Mouse (Mus musculus) forebrain, embryonic 13.5 days (tissue): Measurements from ENCODE around the gene Trir. TPM values are rescaled to one million over a fixed set of nuclear protein-coding genes. Genes with fewer than 3 reads are reported as not detected.

ENCODE experiments used
- ATAC-seq: fragments of 200-750 bp; cut with Nextera tagmentation; 2 replicates; pipeline ENCODE4 v1.8.0; 2017
- H3K27ac ChIP-seq: fragments of 300-500 bp; sonication (generic); 2 replicates; pipeline ENCODE4 v1.5.1; 2015; ENCODE audit warnings: inconsistent platforms, mild to moderate bottlenecking, moderate library complexity
- H3K27me3 ChIP-seq: fragments of 300-500 bp; sonication (generic); 2 replicates; pipeline ENCODE4 v1.6.1; 2015; ENCODE audit warnings: mild to moderate bottlenecking, inconsistent platforms
- H3K36me3 ChIP-seq: fragments of 300-500 bp; sonication (generic); 2 replicates; pipeline ENCODE4 v1.6.1; 2015; ENCODE audit warnings: mild to moderate bottlenecking, inconsistent platforms; ENCODE audit not compliant: poor library complexity, severe bottlenecking
- H3K4me1 ChIP-seq: fragments of 300-500 bp; sonication (generic); 2 replicates; pipeline ENCODE4 v1.6.1; 2015; ENCODE audit warnings: inconsistent platforms
- H3K4me2 ChIP-seq: fragments of 300-500 bp; sonication (generic); 2 replicates; pipeline ENCODE4 v1.6.1; 2015; ENCODE audit warnings: inconsistent platforms, mild to moderate bottlenecking, moderate library complexity
- H3K4me3 ChIP-seq: fragments of 300-500 bp; sonication (generic); 2 replicates; pipeline ENCODE4 v1.5.1; 2015; ENCODE audit warnings: mild to moderate bottlenecking, inconsistent platforms
- H3K9ac ChIP-seq: fragments of 300-500 bp; sonication (generic); 2 replicates; pipeline ENCODE4 v1.6.1; 2015; ENCODE audit warnings: mild to moderate bottlenecking, inconsistent platforms
- H3K9me3 ChIP-seq: fragments of 300-500 bp; sonication (generic); replicated peaks from 2 replicates; pipeline ENCODE4 v1.6.1; 2016; ENCODE audit warnings: inconsistent platforms
- WGBS: fragments of 180-500 bp; shearing (Covaris S2); methylation state at CpG from one replicate; pipeline ENCODE4 v1.1.7; 2015; 5-methylcytosine and 5-hydroxymethylcytosine counted together
- polyA plus RNA-seq: library from polyadenylated mRNA; unstranded; fragments of >200 nt; fragmentation: Nextera tagmentation; extraction: Ambion mirVana; gene quantifications from 2 replicates; pipeline ENCODE4 v1.2.1, GENCODE M21; 2015

Trir gene
- polyA plus RNA-seq, 1 experiment from 2014 or later: 154 TPM

GRCm38 (mm10) chr8:85032622-85033311 lies 6.1 kb downstream of the Trir start:
- no peak overlapping the region for H3K27ac ChIP-seq
- no peak for ATAC-seq
- 0 out of 2 replicates have a peak overlapping the region, but pooled peaks have one; percentile 8 for H3K9ac ChIP-seq
- no peaks in the 10 kb centered on the region for H3K9me3 ChIP-seq
- no peaks in the 10 kb centered on the region for H3K27me3 ChIP-seq
- peaks cover 48% of the 10 kb centered on the region for H3K36me3 ChIP-seq
- 89% methylated on average over 4 of the region's 4 CpGs for WGBS
- H3K4me3 ChIP-seq: no peak overlapping the region
- peaks cover 29% of the 10 kb centered on the region for H3K4me1 ChIP-seq
- H3K4me2 ChIP-seq: no peak overlapping the region

- H3K4me2 ChIP-seq: no peak overlapping the region
- H3K4me1 ChIP-seq: peaks cover 29% of the 10 kb centered on the region
- no peak for ATAC-seq
- no peak overlapping the region for H3K4me3 ChIP-seq
- no peaks in the 10 kb centered on the region for H3K27me3 ChIP-seq
- H3K9me3 ChIP-seq: no peaks in the 10 kb centered on the region
- no peak overlapping the region for H3K27ac ChIP-seq
- 69% methylated on average over 1 of the region's 1 CpGs for WGBS
- H3K36me3 ChIP-seq: peaks cover 48% of the 10 kb centered on the region
- no peak overlapping the region for H3K9ac ChIP-seq
Observed at GRCm38 (mm10) chr8:85033867-85034266, 7.2 kb downstream of the Trir start.

- no peaks in the 10 kb centered on the region for H3K9me3 ChIP-seq
- peaks cover 40% of the 10 kb centered on the region for H3K36me3 ChIP-seq
- peak overlapping the region; percentile 72 for H3K9ac ChIP-seq
- peak overlapping the region; percentile 98 for H3K4me2 ChIP-seq
- ATAC-seq: no peak
- H3K4me3 ChIP-seq: peak overlapping the region; percentile 86
- H3K27me3 ChIP-seq: no peaks in the 10 kb centered on the region
- H3K27ac ChIP-seq: no peak overlapping the region
- WGBS: 4% methylated on average over 12 of the region's 13 CpGs
- H3K4me1 ChIP-seq: peaks cover 32% of the 10 kb centered on the region
Observed at GRCm38 (mm10) chr8:85034764-85035163, 8.1 kb downstream of the Trir start.

DNA sequence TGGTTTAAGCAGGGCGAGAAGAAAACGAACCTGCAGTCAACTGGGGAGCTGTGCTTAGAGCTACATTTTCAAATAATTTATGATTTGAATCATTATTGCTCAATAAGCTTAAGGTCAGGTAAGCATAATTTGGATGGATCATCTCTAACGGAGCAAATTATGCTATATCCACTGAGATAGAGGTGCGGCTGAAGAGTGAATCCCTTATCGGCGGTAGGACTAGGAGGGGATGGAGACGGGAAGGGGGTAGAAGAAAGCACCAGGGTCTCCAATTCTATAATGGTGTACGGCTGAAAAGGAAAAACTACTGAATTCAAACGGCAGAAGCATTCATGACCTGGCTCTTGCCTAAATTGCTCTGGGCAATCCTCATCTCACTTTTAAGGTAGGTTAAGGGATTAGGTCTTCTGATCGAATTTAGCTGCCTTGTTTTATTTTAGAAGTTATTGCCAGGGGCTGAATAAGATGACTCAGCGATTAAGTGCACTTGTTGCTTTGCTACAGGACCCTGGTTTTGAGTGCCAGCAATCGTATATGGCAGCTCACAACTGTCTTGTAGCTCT lies 8.6 kb downstream of the Trir start:
- Histone ChIP-seq H3K9me3 (no peaks in the 10 kb centered on the region), H3K9ac (peak overlapping the region; percentile 72), H3K4me2 (peak overlapping the region; percentile 98), H3K27me3 (no peaks in the 10 kb centered on the region), H3K27ac (0 out of 2 replicates have a peak overlapping the region, but pooled peaks have one; percentile 83), H3K4me3 (peak overlapping the region; percentile 86), H3K4me1 (peaks cover 35% of the 10 kb centered on the region), H3K36me3 (peaks cover 35% of the 10 kb centered on the region)
- 7% methylated on average over 12 of the region's 12 CpGs for WGBS
- ATAC-seq: no peak

DNA sequence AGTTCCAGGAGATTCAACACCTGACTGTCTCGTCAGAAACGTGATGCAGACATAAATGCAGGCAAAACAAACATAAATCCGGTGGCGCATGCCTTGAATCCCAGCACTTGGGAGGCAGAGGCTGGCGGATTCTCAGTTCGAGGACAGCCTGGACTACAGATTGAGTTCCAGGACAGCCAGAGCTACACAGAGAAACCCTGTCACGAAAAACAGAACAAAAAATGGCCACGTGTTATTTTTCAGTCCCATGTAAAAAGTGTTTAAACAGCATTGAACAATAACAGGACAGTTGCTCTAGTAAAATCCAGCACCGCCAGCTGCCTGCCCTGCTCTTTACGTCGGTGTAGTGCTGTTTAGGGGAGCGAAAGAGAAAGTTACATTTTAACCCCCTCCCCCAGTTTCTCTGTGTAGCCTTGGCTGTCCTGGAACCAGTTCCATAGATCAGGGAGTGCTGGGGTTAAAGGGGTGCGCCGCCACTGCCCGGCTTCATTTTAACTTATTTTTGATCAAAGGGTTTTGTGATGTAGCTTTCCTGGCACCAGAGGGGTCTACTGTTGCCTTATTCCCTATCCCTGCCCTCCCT lies 9.2 kb downstream of the Trir start:
- peak overlapping the region; percentile 72 for H3K9ac ChIP-seq
- H3K4me3 ChIP-seq: peak overlapping the region; percentile 86
- H3K4me2 ChIP-seq: peak overlapping the region; percentile 98
- H3K27me3 ChIP-seq: no peaks in the 10 kb centered on the region
- WGBS: 1% methylated on average over 15 of the region's 15 CpGs
- H3K36me3 ChIP-seq: peaks cover 35% of the 10 kb centered on the region
- no peaks in the 10 kb centered on the region for H3K9me3 ChIP-seq
- peak; percentile 3; the same call in 1 of the 2 replicates for ATAC-seq
- peak overlapping the region; percentile 83 for H3K27ac ChIP-seq
- H3K4me1 ChIP-seq: peaks cover 35% of the 10 kb centered on the region

GRCm38 (mm10) chr8:85036381-85036717 lies 9.7 kb downstream of the Trir start:
- peaks cover 36% of the 10 kb centered on the region for H3K36me3 ChIP-seq
- H3K9me3 ChIP-seq: no peaks in the 10 kb centered on the region
- peak overlapping the region; percentile 83 for H3K27ac ChIP-seq
- H3K9ac ChIP-seq: peak overlapping the region; percentile 72
- peaks cover 35% of the 10 kb centered on the region for H3K4me1 ChIP-seq
- peak; percentile 55 for ATAC-seq
- H3K27me3 ChIP-seq: no peaks in the 10 kb centered on the region
- WGBS: under 1% methylated on average over 9 of the region's 9 CpGs
- H3K4me2 ChIP-seq: peak overlapping the region; percentile 98
- H3K4me3 ChIP-seq: peak overlapping the region; percentile 86

DNA sequence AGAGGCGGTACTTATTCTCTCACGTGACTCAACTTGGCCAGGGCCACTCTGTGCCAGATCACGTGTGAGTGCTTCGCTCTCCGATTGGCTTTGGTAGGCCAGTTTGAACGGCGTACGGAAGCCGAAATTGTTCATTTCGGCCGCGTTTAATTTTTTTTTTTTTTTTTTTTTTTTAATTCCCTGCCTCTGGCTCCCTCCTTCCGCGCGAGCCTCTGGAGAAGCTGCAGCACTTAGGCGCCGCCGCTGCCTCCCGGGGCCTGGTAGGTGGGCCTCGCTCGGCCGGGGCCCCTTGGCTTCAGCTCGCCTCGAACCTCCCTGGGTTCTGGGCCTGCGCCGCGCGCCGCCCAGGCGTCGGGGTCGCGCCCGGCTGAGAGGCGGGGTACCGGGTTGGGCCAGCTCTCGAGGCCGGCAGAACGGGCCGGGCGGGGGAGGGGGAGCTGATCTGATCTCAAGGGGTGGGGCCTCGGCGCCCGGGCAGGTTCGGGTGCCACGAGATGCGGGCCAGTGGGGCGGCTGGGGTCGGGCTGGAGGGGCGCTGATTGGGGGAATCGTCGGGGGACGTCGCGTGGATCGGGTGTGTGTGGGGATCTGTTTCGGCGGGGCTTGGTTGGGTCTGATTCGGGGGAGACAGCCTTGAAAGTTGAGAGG lies 10.2 kb downstream of the Trir start, which contains the start of gene Tnpo2:
Tnpo2 (plus strand) TSS at position 198 of the 648 bp plus-strand sequence.
- under 1% methylated on average over 57 of the region's 59 CpGs for WGBS
- Histone ChIP-seq H3K4me1 (peaks cover 35% of the 10 kb centered on the region), H3K9ac (peak within 1 kb of the TSS; percentile 94), H3K36me3 (peaks cover 36% of the 10 kb centered on the region), H3K27me3 (no peaks in the 10 kb centered on the region), H3K9me3 (no peaks in the 10 kb centered on the region), H3K4me3 (peak within 1 kb of the TSS; percentile 86), H3K4me2 (peak within 1 kb of the TSS; percentile 98), H3K27ac (peak within 1 kb of the TSS; percentile 99)
- peak; percentile 93 for ATAC-seq

- peak overlapping the region; percentile 99 for H3K27ac ChIP-seq
- peak overlapping the region; percentile 94 for H3K9ac ChIP-seq
- H3K27me3 ChIP-seq: no peaks in the 10 kb centered on the region
- peak overlapping the region; percentile 98 for H3K4me2 ChIP-seq
- H3K4me3 ChIP-seq: peak overlapping the region; percentile 86
- no peaks in the 10 kb centered on the region for H3K9me3 ChIP-seq
- peaks cover 35% of the 10 kb centered on the region for H3K4me1 ChIP-seq
- 2% methylated on average over 14 of the region's 14 CpGs for WGBS
- peak; percentile 63 for ATAC-seq
- H3K36me3 ChIP-seq: peaks cover 36% of the 10 kb centered on the region
Observed at GRCm38 (mm10) chr8:85037366-85037680, 10.7 kb downstream of the Trir start.

- WGBS: under 1% methylated on average over 57 of the region's 57 CpGs
- Histone ChIP-seq H3K9ac (peak overlapping the region; percentile 94), H3K4me2 (peak overlapping the region; percentile 98), H3K27ac (peak overlapping the region; percentile 99), H3K4me3 (peak overlapping the region; percentile 86), H3K27me3 (no peaks in the 10 kb centered on the region), H3K36me3 (peaks cover 34% of the 10 kb centered on the region), H3K4me1 (peaks cover 35% of the 10 kb centered on the region), H3K9me3 (no peaks in the 10 kb centered on the region)
- ATAC-seq: no peak
Observed at GRCm38 (mm10) chr8:85037681-85038531, 11.3 kb downstream of the Trir start.

GRCm38 (mm10) chr8:85043619-85044018 lies 17.0 kb downstream of the Trir start:
- H3K4me3 ChIP-seq: no peak overlapping the region
- H3K9me3 ChIP-seq: no peaks in the 10 kb centered on the region
- H3K4me1 ChIP-seq: peaks cover 13% of the 10 kb centered on the region
- H3K27me3 ChIP-seq: no peaks in the 10 kb centered on the region
- no peak overlapping the region for H3K4me2 ChIP-seq
- H3K36me3 ChIP-seq: peaks cover 79% of the 10 kb centered on the region
- no peak overlapping the region for H3K27ac ChIP-seq
- 94% methylated on average over 6 of the region's 6 CpGs for WGBS
- H3K9ac ChIP-seq: no peak overlapping the region
- no peak for ATAC-seq

- H3K4me3 ChIP-seq: no peak overlapping the region
- H3K27ac ChIP-seq: no peak overlapping the region
- peaks cover 55% of the 10 kb centered on the region for H3K36me3 ChIP-seq
- no peaks in the 10 kb centered on the region for H3K9me3 ChIP-seq
- 87% methylated on average over 7 of the region's 7 CpGs for WGBS
- peaks cover 22% of the 10 kb centered on the region for H3K4me1 ChIP-seq
- ATAC-seq: no peak
- H3K27me3 ChIP-seq: no peaks in the 10 kb centered on the region
- H3K9ac ChIP-seq: no peak overlapping the region
- no peak overlapping the region for H3K4me2 ChIP-seq
Observed at GRCm38 (mm10) chr8:85057367-85057766, 30.7 kb downstream of the Trir start.
